Mouse (Mus musculus) ES-E14 (cell line): ENCODE results near the gene Ldlr.

Experiments
- CHD2 ChIP-seq: IDR thresholded peaks from 2 replicates; pipeline ENCODE4 v1.6.1; 2014; ENCODE audit warnings: mild to moderate bottlenecking, low read depth, low read length, inconsistent platforms
- HCFC1 ChIP-seq: IDR thresholded peaks from 2 replicates; pipeline ENCODE4 v1.6.1; 2012; ENCODE audit warnings: low read length, inconsistent platforms, borderline replicate concordance; ENCODE audit not compliant: insufficient read depth
- MAFK ChIP-seq: IDR thresholded peaks from 2 replicates; pipeline ENCODE4 v1.6.1; 2014; ENCODE audit warnings: mild to moderate bottlenecking, low read depth, low read length, inconsistent platforms; ENCODE audit not compliant: insufficient read depth

- TF ChIP-seq CHD2 (no peak), MAFK (no peak), HCFC1 (no peak)
Observed at GRCm38 (mm10) chr9:21762135-21762534, 38.9 kb downstream of the Ldlr start.
